Mouse (Mus musculus) layer of hippocampus, adult 8-10 months (tissue): Measurements from ENCODE around the gene Macc1. TPM values are rescaled to one million over a fixed set of nuclear protein-coding genes. Genes with fewer than 3 reads are reported as not detected.
"Not testable (repeated sequence)": the region's sequence is repeated elsewhere in the genome, so short reads cannot be mapped to it uniquely, and the experiment has no call there.

Experiments
- DNase-seq, 2 experiments: peaks; one replicate each; pipeline ENCODE4 v3.0.0; 2022; ENCODE audit warnings: low spot score in 2 of 2
- total RNA-seq, 4 experiments: library from RNA; stranded (reverse); gene quantifications; 2 replicates each; pipeline ENCODE4 v1.2.4; 2022

Macc1 gene
- under 1 TPM in 2 of 4 experiments, not detected in 2; 0.14 to 0.22 TPM for total RNA-seq

- no peak for DNase-seq
Observed at GRCm38 (mm10) chr12:119313970-119314369, at the start of gene Macc1. TSS of gene Macc1 (plus strand) at chr12:119314270.

- no peak for DNase-seq
Observed at GRCm38 (mm10) chr12:119264506-119264905, 49.6 kb upstream of the Macc1 start.

- DNase-seq = no peak
Observed at GRCm38 (mm10) chr12:119268723-119269122, 45.3 kb upstream of the Macc1 start.

- DNase-seq = no peak
Observed at GRCm38 (mm10) chr12:119270036-119270435, 44.0 kb upstream of the Macc1 start.

DNA sequence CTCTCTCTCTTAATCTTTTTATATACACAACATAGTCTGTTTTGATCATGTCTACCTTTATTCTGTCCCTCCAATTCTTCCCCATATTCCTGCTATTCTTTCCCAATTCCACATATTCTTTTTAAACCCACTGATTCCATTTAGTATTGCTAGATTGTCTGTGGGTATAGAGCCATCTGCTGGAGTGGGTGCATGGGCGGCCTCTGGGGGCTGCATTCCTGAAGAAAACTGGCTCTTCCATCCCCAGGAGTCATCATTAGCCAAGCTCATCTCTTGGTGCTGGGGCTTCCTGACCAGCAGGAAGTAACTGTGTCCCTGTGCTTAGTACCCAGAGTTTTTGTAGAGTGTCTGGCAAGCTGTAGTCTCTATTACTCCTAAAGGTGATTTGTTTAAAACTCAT, 42.1 kb upstream of the Macc1 start:
- no peak for DNase-seq

GRCm38 (mm10) chr12:119273605-119274004, 40.5 kb upstream of the Macc1 start:
- DNase-seq = no peak

GRCm38 (mm10) chr12:119276282-119276681, 37.8 kb upstream of the Macc1 start:
- DNase-seq = no peak

DNA sequence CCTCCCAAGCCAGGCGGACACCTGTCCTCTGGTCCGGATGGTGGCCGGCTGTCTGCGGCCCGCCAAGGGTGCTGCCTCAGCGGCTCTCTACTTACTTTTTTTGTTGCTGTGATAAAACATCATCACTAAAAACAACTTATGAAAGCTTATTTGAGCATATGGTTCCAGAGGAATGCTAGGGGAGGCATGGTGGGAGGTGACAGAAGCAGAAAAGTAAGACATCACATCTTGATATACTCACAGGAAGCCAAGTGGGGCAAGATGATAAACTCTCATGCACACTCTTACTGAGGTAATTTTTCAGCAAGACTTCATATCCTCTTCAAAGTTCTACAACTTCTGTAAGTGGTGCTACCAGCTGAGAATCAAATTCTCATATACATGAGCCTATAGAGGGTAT, 22.5 kb upstream of the Macc1 start:
- DNase-seq = no peak

DNA sequence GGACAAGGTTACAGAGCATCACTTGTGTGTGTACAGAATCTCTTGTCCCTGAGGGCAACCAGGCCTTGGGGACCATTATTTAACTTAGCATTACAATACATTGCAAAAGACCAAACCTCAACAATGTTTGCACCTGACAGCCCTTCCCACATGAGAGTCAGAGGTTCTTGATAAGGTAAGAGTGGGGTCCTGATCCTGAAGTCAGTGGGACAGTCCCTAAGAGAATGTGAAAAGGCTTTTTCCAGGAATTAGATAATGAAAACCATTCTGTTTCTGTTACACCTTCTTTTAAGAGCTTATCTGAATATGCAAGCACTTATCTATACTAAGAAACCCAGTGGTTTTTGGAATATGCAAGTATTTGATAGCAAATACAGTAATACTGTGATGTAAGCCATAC, 10.5 kb upstream of the Macc1 start:
- no peak for DNase-seq

DNA sequence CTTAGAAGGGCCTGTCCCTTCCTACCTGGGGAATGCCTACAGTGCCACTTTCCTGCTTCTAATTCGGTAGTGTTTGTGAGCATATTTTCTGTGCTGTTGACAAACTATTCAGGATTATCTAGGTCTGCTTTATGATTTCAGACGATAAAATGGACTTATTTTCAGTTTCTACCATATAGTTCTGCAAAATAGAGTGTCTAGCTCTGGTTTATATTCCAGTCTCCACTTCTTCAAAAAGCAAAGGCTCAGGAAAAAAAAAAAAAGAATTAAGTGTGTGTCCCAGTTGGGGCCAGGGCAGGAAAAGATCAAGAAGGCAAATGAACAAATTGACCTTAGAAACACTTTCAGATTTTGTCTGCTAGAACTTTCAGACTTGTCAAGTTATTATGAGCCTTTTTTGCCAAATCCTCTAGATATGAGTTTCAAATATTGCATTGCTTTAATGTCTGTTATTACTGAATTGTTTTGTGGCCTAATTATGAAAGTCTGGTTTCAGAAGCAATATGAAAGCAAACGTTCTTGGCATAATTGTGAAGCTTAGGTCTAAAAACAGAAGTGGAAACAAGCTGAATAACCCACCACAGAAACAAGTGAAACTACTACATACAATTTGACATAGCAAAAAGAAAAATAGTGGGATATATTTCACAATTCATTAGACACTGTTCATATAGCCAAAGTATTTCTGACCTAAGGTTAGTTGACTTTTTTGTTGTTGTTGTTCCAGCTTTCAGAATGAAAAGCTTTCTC, 881 bp upstream of the Macc1 start:
- no peak for DNase-seq

DNA sequence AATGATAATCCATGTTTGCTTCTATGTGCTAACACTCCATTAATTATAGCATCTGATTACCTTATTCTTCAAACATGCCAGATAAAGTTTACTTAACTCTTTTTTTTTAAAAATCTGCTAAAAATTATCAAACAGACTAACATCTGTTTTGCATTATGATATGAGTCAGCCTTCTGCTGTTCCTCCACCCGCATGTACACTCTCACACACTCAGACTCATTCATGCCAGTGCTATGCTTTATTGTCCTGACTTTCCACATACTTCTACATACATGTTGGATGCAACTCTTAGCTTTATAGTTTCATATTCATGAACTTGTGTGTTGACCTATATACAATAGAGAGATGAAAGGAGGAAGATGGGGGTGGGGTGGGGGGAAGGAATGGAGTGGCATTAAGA, 4.7 kb downstream of the Macc1 start:
- DNase-seq = no peak

GRCm38 (mm10) chr12:119325400-119325799, 11.3 kb downstream of the Macc1 start:
- DNase-seq = no peak

GRCm38 (mm10) chr12:119330644-119331043, 16.6 kb downstream of the Macc1 start:
- DNase-seq = no peak

GRCm38 (mm10) chr12:119333376-119333775, 19.3 kb downstream of the Macc1 start:
- DNase-seq = no peak

DNA sequence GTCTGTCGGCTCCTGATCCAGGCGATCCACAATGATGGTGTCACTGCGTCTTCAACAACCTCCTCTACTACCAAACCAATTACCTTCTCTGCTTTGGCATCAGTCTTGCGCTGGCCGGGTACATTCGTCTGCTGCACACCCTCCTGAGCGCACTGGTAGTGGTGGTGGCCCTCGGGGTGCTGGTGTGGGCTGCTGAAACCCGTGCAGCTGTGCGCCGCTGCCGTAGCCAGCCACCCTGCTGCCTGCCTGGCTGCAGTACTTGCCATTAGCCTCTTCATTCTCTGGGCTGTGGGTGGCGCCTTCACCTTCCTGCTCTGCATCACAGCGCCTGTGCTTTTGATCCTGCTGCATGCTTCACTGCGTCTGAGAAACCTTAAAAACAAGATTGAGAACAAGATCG, 38.5 kb downstream of the Macc1 start:
- DNase-seq = not testable (repeated sequence)

- DNase-seq = peak; percentile 9 to 18
Observed at GRCm38 (mm10) chr12:119357418-119358241, 43.6 kb downstream of the Macc1 start.

- DNase-seq = no peak
Observed at GRCm38 (mm10) chr12:119358242-119358515, 44.1 kb downstream of the Macc1 start.

GRCm38 (mm10) chr12:119365041-119365440, 51.0 kb downstream of the Macc1 start:
- DNase-seq = no peak

GRCm38 (mm10) chr12:119369832-119370231, 55.8 kb downstream of the Macc1 start:
- DNase-seq = no peak

DNA sequence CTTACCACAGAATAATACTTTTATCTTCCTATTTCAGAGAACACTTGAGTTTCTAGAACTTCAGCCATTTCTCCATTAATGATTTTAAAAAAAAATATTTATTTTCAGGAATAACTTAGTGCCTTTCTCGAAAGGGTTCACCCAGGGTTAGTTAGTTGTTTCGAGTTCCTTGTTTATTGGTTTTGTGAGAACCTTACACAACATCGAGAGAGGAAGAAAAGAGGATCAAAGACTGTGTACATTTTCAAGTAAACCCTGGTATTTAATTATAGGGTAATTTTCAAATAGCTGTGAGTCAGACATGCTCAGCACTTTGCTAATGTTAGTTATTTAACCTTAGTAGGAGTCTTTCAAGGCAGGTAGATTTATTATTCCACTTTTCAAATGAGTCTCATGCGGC, 58.3 kb downstream of the Macc1 start:
- no peak for DNase-seq

DNA sequence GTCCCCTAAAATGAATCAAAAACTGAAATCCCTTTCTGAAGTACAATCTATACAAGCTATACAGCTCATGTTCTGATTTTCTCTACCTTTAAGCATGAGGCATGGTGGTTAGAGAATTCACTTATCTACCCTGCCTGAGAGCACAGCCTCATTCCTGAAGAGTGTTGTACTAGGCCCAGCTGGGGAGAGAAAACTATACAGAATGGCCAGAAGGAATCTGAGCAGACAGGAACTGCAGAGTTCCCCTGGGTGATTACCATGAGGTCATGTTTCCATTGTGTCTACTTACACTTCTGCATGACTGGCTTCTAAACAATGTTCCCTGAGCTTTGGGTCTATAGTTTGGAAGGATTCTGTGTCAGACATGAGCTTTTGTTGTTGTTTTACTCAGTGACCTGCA, 62.8 kb downstream of the Macc1 start:
- DNase-seq = no peak

DNA sequence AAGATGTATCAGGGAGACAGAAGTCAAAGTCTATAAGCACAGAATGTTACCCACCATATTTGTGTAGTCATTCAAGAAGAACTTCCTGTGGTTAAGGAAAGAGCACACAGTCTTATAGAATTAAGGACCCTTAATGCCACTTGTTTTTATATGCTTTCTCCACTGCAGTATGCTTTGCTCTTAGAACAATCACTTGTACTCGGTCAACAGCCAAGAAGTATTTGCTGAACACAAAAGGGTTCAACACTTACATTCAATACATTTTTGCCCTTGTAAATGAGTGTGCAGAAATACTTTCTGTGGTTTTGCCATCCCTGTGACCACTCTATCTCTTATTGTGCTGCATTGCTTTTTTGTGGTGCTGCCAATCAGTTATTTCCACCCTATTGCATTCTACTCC, 67.8 kb downstream of the Macc1 start:
- DNase-seq = no peak

GRCm38 (mm10) chr12:119386243-119386642, 72.2 kb downstream of the Macc1 start:
- no peak for DNase-seq
